Mouse (Mus musculus): ENCODE results near the gene 1810049J17Rik. TPM values are rescaled to one million over a fixed set of nuclear protein-coding genes. Genes with fewer than 3 reads are reported as not detected.

1810049J17Rik gene
- polyA plus RNA-seq, 1 experiment from 2014 or later, result 2.0 TPM

GRCm38 (mm10) chr15:12362001-12362700 lies 40.5 kb upstream of the 1810049J17Rik start:
- Histone ChIP-seq H3K27me3 (no peaks in the 10 kb centered on the region), H3K36me3 (no peaks in the 10 kb centered on the region; the same call in 1 of the 2 replicates), H3K27ac (no peak overlapping the region), H3K4me3 (no peak overlapping the region), H3K9ac (no peak overlapping the region), H3K4me1 (no peaks in the 10 kb centered on the region), H3K4me2 (replicated peaks) (no peak overlapping the region), H3K9me3 (no peaks in the 10 kb centered on the region)
- WGBS, result 92% methylated on average over 14 of the region's 14 CpGs
- ATAC-seq (ENCODE audit: insufficient number of reproducible peaks, insufficient read depth, low FRiP score, low TSS enrichment), result no peak

- Histone ChIP-seq H3K9ac (no peak overlapping the region), H3K36me3 (peaks cover 5% of the 10 kb centered on the region), H3K27ac (no peak overlapping the region), H3K4me3 (no peak overlapping the region), H3K27me3 (no peaks in the 10 kb centered on the region), H3K4me2 (replicated peaks) (no peak overlapping the region), H3K4me1 (no peaks in the 10 kb centered on the region), H3K9me3 (no peaks in the 10 kb centered on the region)
- no peak for ATAC-seq (ENCODE audit: insufficient number of reproducible peaks, insufficient read depth, low FRiP score, low TSS enrichment)
- 78% methylated on average over 19 of the region's 19 CpGs for WGBS
Observed at GRCm38 (mm10) chr15:12360519-12361212, 39.0 kb upstream of the 1810049J17Rik start.

- no peak for ATAC-seq (ENCODE audit: insufficient number of reproducible peaks, insufficient read depth, low FRiP score, low TSS enrichment)
Observed at GRCm38 (mm10) chr15:12358384-12358783, 36.7 kb upstream of the 1810049J17Rik start.

GRCm38 (mm10) chr15:12357459-12357858 lies 35.8 kb upstream of the 1810049J17Rik start:
- Histone ChIP-seq H3K9ac (no peak overlapping the region), H3K27ac (no peak overlapping the region), H3K4me1 (no peaks in the 10 kb centered on the region), H3K4me3 (no peak overlapping the region), H3K4me2 (replicated peaks) (no peak overlapping the region), H3K9me3 (no peaks in the 10 kb centered on the region), H3K27me3 (no peaks in the 10 kb centered on the region), H3K36me3 (peaks cover 22% of the 10 kb centered on the region)
- ATAC-seq (ENCODE audit: insufficient number of reproducible peaks, insufficient read depth, low FRiP score, low TSS enrichment), result no peak

More at GRCm38 (mm10) chr15:12358384-12358783, 36.7 kb upstream of the 1810049J17Rik start:
- H3K9ac ChIP-seq, result no peak overlapping the region
- no peaks in the 10 kb centered on the region for H3K27me3 ChIP-seq
- WGBS, result 94% methylated on average over 5 of the region's 5 CpGs
- no peaks in the 10 kb centered on the region for H3K9me3 ChIP-seq
- no peak overlapping the region for H3K4me3 ChIP-seq
- no peak overlapping the region for H3K4me2 ChIP-seq (replicated peaks)
- no peak overlapping the region for H3K27ac ChIP-seq
- no peaks in the 10 kb centered on the region for H3K4me1 ChIP-seq
- H3K36me3 ChIP-seq, result peaks cover 16% of the 10 kb centered on the region

- Histone ChIP-seq H3K27ac (no peak overlapping the region), H3K9ac (no peak overlapping the region), H3K4me2 (replicated peaks) (no peak overlapping the region), H3K4me1 (no peaks in the 10 kb centered on the region), H3K4me3 (no peak overlapping the region), H3K27me3 (no peaks in the 10 kb centered on the region), H3K36me3 (peaks cover 35% of the 10 kb centered on the region), H3K9me3 (no peaks in the 10 kb centered on the region)
- WGBS, result 81% methylated on average over 7 of the region's 7 CpGs
- ATAC-seq (ENCODE audit: insufficient number of reproducible peaks, insufficient read depth, low FRiP score, low TSS enrichment), result no peak
Observed at GRCm38 (mm10) chr15:12355907-12356306, 34.2 kb upstream of the 1810049J17Rik start.

- Histone ChIP-seq H3K9me3 (no peaks in the 10 kb centered on the region), H3K4me2 (replicated peaks) (no peak overlapping the region), H3K27me3 (no peaks in the 10 kb centered on the region), H3K36me3 (peaks cover 35% of the 10 kb centered on the region), H3K4me1 (no peaks in the 10 kb centered on the region), H3K4me3 (no peak overlapping the region), H3K27ac (no peak overlapping the region), H3K9ac (no peak overlapping the region)
- no peak for ATAC-seq (ENCODE audit: insufficient number of reproducible peaks, insufficient read depth, low FRiP score, low TSS enrichment)
- WGBS, result 89% methylated on average over 6 of the region's 6 CpGs
Observed at GRCm38 (mm10) chr15:12355261-12355660, 33.6 kb upstream of the 1810049J17Rik start.

- no peak for ATAC-seq (ENCODE audit: insufficient number of reproducible peaks, insufficient read depth, low FRiP score, low TSS enrichment)
- 95% methylated on average over 2 of the region's 2 CpGs for WGBS
- peaks cover 35% of the 10 kb centered on the region for H3K36me3 ChIP-seq
Observed at GRCm38 (mm10) chr15:12354281-12354810, 32.6 kb upstream of the 1810049J17Rik start.

GRCm38 (mm10) chr15:12351470-12351869 lies 29.8 kb upstream of the 1810049J17Rik start:
- no peak overlapping the region for H3K27ac ChIP-seq
- no peaks in the 10 kb centered on the region for H3K9me3 ChIP-seq
- no peak overlapping the region for H3K4me2 ChIP-seq (replicated peaks)
- no peak for ATAC-seq (ENCODE audit: insufficient number of reproducible peaks, insufficient read depth, low FRiP score, low TSS enrichment)
- WGBS, result 96% methylated on average over 7 of the region's 7 CpGs
- peaks cover 34% of the 10 kb centered on the region for H3K36me3 ChIP-seq
- no peak overlapping the region for H3K9ac ChIP-seq
- H3K27me3 ChIP-seq, result no peaks in the 10 kb centered on the region
- no peaks in the 10 kb centered on the region for H3K4me1 ChIP-seq
- H3K4me3 ChIP-seq, result no peak overlapping the region

More at GRCm38 (mm10) chr15:12354281-12354810, 32.6 kb upstream of the 1810049J17Rik start:
- Histone ChIP-seq H3K9ac (no peak overlapping the region), H3K9me3 (no peaks in the 10 kb centered on the region), H3K4me2 (replicated peaks) (no peak overlapping the region), H3K27ac (no peak overlapping the region), H3K27me3 (no peaks in the 10 kb centered on the region), H3K4me1 (no peaks in the 10 kb centered on the region), H3K4me3 (no peak overlapping the region)

- H3K36me3 ChIP-seq, result peaks cover 41% of the 10 kb centered on the region
- no peak overlapping the region for H3K4me2 ChIP-seq (replicated peaks)
- no peak overlapping the region for H3K27ac ChIP-seq
- no peak overlapping the region for H3K9ac ChIP-seq
- H3K27me3 ChIP-seq, result no peaks in the 10 kb centered on the region
- ATAC-seq (ENCODE audit: insufficient number of reproducible peaks, insufficient read depth, low FRiP score, low TSS enrichment), result no peak
- no peaks in the 10 kb centered on the region for H3K9me3 ChIP-seq
- H3K4me3 ChIP-seq, result no peak overlapping the region
- no peaks in the 10 kb centered on the region for H3K4me1 ChIP-seq
- WGBS, result 89% methylated on average over 5 of the region's 5 CpGs
Observed at GRCm38 (mm10) chr15:12349840-12350239, 28.1 kb upstream of the 1810049J17Rik start.

- Histone ChIP-seq H3K4me1 (no peaks in the 10 kb centered on the region), H3K9me3 (no peaks in the 10 kb centered on the region), H3K9ac (no peak overlapping the region), H3K27ac (no peak overlapping the region), H3K4me2 (replicated peaks) (no peak overlapping the region), H3K27me3 (no peaks in the 10 kb centered on the region), H3K4me3 (no peak overlapping the region), H3K36me3 (peaks cover 38% of the 10 kb centered on the region)
- no peak for ATAC-seq (ENCODE audit: insufficient number of reproducible peaks, insufficient read depth, low FRiP score, low TSS enrichment)
- WGBS, result 70% methylated on average over 3 of the region's 3 CpGs
Observed at GRCm38 (mm10) chr15:12348950-12349349, 27.3 kb upstream of the 1810049J17Rik start.

GRCm38 (mm10) chr15:12346916-12347315 lies 25.2 kb upstream of the 1810049J17Rik start:
- H3K9me3 ChIP-seq, result no peaks in the 10 kb centered on the region
- no peak overlapping the region for H3K4me2 ChIP-seq (replicated peaks)
- ATAC-seq (ENCODE audit: insufficient number of reproducible peaks, insufficient read depth, low FRiP score, low TSS enrichment), result no peak
- H3K36me3 ChIP-seq, result peaks cover 32% of the 10 kb centered on the region
- WGBS, result 90% methylated on average over 3 of the region's 3 CpGs
- no peaks in the 10 kb centered on the region for H3K27me3 ChIP-seq
- no peaks in the 10 kb centered on the region for H3K4me1 ChIP-seq
- no peak overlapping the region for H3K27ac ChIP-seq
- H3K9ac ChIP-seq, result no peak overlapping the region
- H3K4me3 ChIP-seq, result no peak overlapping the region

GRCm38 (mm10) chr15:12341401-12341758 lies 19.7 kb upstream of the 1810049J17Rik start:
- Histone ChIP-seq H3K9me3 (no peaks in the 10 kb centered on the region), H3K4me1 (peaks cover 4% of the 10 kb centered on the region), H3K4me2 (replicated peaks) (no peak overlapping the region), H3K27me3 (no peaks in the 10 kb centered on the region), H3K27ac (no peak overlapping the region), H3K9ac (no peak overlapping the region), H3K36me3 (peaks cover 21% of the 10 kb centered on the region), H3K4me3 (no peak overlapping the region)
- peak; percentile 85; the same call in 1 of the 2 replicates for ATAC-seq (ENCODE audit: insufficient number of reproducible peaks, insufficient read depth, low FRiP score, low TSS enrichment)
- WGBS, result 51% methylated on average over 4 of the region's 4 CpGs

Measured in embryonic facial prominence, embryonic 12.5 days (tissue).